Mouse (Mus musculus) lung, adult 2 months (tissue): Measurements from ENCODE around the gene Tnfrsf25.

Experiments used
- CTCF ChIP-seq: fragments of 200-500 bp; IDR thresholded peaks from 2 replicates; pipeline ENCODE4 v1.5.1; 2011; ENCODE audit warnings: mild to moderate bottlenecking, low read length, control low read depth; ENCODE audit not compliant: insufficient read depth
- POLR2A ChIP-seq: fragments of 200-500 bp; IDR thresholded peaks from 2 replicates; pipeline ENCODE4 v1.6.1; 2011; ENCODE audit warnings: low read depth, mild to moderate bottlenecking, control low read depth, low read length, borderline replicate concordance; ENCODE audit errors: extremely low read depth

- TF ChIP-seq CTCF (no peak), POLR2A (no peak)
Measured at GRCm38 (mm10) chr4:152072121-152072601, 43.6 kb upstream of the Tnfrsf25 start, which contains the start of gene Plekhg5.
